8 mouse cellular contexts compared by ENCODE assay signal in the genomic region with DNA sequence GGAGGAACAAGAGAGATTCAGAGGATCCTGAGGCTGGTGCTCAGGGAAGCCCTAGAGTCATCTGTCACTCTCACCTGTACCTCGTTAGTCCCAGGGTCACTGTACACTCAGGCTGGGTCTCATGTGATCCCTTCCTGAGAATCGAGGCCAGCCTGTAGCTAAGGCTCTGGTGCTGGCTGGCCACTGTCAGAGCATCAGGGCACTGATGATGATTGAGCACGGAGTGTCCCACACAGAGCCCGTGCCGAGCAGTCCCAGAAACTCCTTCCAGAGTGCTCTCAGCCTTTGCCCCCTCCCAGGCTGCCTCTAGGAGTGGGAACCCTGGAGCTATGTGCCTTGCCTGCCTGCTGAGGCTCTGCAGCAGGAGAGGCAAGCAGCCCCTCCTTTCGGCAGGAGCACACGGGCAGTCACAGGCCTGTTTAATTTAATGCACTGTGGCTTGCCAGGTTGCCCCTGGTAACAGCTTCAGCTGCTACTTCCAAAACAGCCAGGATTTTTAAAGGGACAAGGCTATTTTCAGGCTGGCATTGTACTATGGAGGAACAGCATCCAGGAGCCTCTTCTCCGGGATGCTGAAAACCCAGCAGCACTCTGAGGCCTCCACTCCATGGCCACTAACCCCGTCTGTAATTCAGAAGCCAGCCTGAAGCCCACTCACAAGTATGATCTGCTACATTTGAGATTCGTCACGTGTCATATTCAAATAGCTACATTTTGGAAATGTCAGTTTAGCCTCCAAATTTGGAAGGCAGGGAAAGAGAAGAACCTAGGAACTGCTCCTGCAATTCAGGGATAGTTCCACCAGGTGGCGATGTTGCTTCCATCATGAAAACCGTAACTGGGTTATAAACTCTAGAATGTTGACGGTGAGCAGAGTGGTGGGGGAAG. TPM values are rescaled to one million over a fixed set of nuclear protein-coding genes. Genes with fewer than 3 reads are reported as not detected.
DNase-seq lines count a peak whose midpoint lies in the region; ATAC-seq and TF ChIP-seq lines count a peak whose summit lies in the region.

No protein-coding gene starts in this region.

- ATAC-seq in limb, embryonic 11.5 days (ENCODE audit: insufficient number of reproducible peaks, low FRiP score, low TSS enrichment, low read depth) = peak; percentile 31; the same call in 1 of the 2 replicates
- 0 out of 2 replicates have a peak, but pooled peaks have one; percentile 38 for ATAC-seq in neural tube, embryonic 11.5 days (ENCODE audit: insufficient read depth, low FRiP score, low TSS enrichment)

- peak overlapping the region; percentile 17 for H3K4me3 ChIP-seq in cerebellum, adult 2 months (replicated peaks; ENCODE audit: insufficient read depth, low read depth, low read length)
- no peak overlapping the region for H3K4me3 ChIP-seq in kidney, adult 2 months (ENCODE audit: insufficient read depth, low read depth, low read length)
- H3K4me3 ChIP-seq in limb, embryonic 11.5 days (ENCODE audit: low read depth, low read length) = no peak overlapping the region
- H3K4me3 ChIP-seq in neural tube, embryonic 11.5 days (ENCODE audit: low read depth, low read length) = no peak overlapping the region

- peak; percentile 71 for DNase-seq in urinary bladder, postnatal 14 days (ENCODE audit: low spot score)
- DNase-seq in urinary bladder, postnatal 4 days (ENCODE audit: low spot score in 2 of 2) = no peak
- DNase-seq in cerebellum, adult 2 months = peak; percentile 77 to 85
- DNase-seq in forelimb bud, embryonic 11.5 days (ENCODE audit: low read depth, low spot score) = peak; percentile 74
- peak; percentile 68 for DNase-seq in kidney, adult 2 months
- peak; percentile 78 for DNase-seq in limb, embryonic 11.5 days (ENCODE audit: low spot score)
- DNase-seq in neural tube, embryonic 11.5 days (ENCODE audit: low spot score) = peak; percentile 61
- peak; percentile 20 to 58 for DNase-seq in thymus, postnatal 10 days (ENCODE audit: low spot score in 2 of 2)

- H3K9me3 ChIP-seq in limb, embryonic 11.5 days (ENCODE audit: control insufficient read depth, low read length) = no peaks in the 10 kb centered on the region
- no peaks in the 10 kb centered on the region for H3K9me3 ChIP-seq in neural tube, embryonic 11.5 days (ENCODE audit: control insufficient read depth, low read length)

- H3K36me3 ChIP-seq in kidney, adult 2 months (ENCODE audit: control insufficient read depth, insufficient read depth, low read length) = no peaks in the 10 kb centered on the region
- no peaks in the 10 kb centered on the region for H3K36me3 ChIP-seq in limb, embryonic 11.5 days (ENCODE audit: control insufficient read depth, insufficient read depth, low read length)
- no peaks in the 10 kb centered on the region for H3K36me3 ChIP-seq in neural tube, embryonic 11.5 days (ENCODE audit: control insufficient read depth, insufficient read depth, low read length)

- H3K4me1 ChIP-seq in cerebellum, adult 2 months (ENCODE audit: control insufficient read depth, insufficient read depth, low read length) = peaks cover 6% of the 10 kb centered on the region
- H3K4me1 ChIP-seq in kidney, adult 2 months (ENCODE audit: control insufficient read depth, insufficient read depth, low read length) = peaks cover 30% of the 10 kb centered on the region
- H3K4me1 ChIP-seq in limb, embryonic 11.5 days (ENCODE audit: control insufficient read depth, insufficient read depth, low read length) = peaks cover 18% of the 10 kb centered on the region; the same call in 1 of the 2 replicates
- no peaks in the 10 kb centered on the region for H3K4me1 ChIP-seq in neural tube, embryonic 11.5 days (ENCODE audit: control insufficient read depth, insufficient read depth, low read length)

- TF ChIP-seq CTCF in cerebellum, adult 2 months (IDR thresholded peaks at IDR 0.05; ENCODE audit: borderline replicate concordance, insufficient read depth, low read depth, low read length) = peak; percentile 60; the same call in 1 of the 2 replicates
- peak; percentile 52 for TF ChIP-seq CTCF in kidney, adult 2 months (conservative IDR thresholded peaks at IDR 0.05; ENCODE audit: insufficient read depth, insufficient read length, low read depth, low read length)

- peak overlapping the region; percentile 1; the same call in 1 of the 2 replicates for H3K4me2 ChIP-seq in limb, embryonic 11.5 days (ENCODE audit: low read depth, severe bottlenecking)
- H3K4me2 ChIP-seq in neural tube, embryonic 11.5 days (ENCODE audit: low read depth) = no peak overlapping the region

- no peaks in the 10 kb centered on the region for H3K27me3 ChIP-seq in cerebellum, adult 2 months (ENCODE audit: control insufficient read depth, insufficient read depth, low read length)
- no peaks in the 10 kb centered on the region for H3K27me3 ChIP-seq in kidney, adult 2 months (replicated peaks; ENCODE audit: control insufficient read depth, insufficient read depth, low read length)
- H3K27me3 ChIP-seq in limb, embryonic 11.5 days (ENCODE audit: control insufficient read depth, insufficient read depth, low read length) = no peaks in the 10 kb centered on the region
- H3K27me3 ChIP-seq in neural tube, embryonic 11.5 days (ENCODE audit: control insufficient read depth, insufficient read depth, low read length) = no peaks in the 10 kb centered on the region

- H3K27ac ChIP-seq in cerebellum, adult 2 months (ENCODE audit: insufficient read depth, low read length) = peak overlapping the region; percentile 26
- H3K27ac ChIP-seq in kidney, adult 2 months (ENCODE audit: insufficient read depth, low read depth, low read length) = no peak overlapping the region
- H3K27ac ChIP-seq in limb, embryonic 11.5 days (replicated peaks; ENCODE audit: low read depth, low read length) = no peak overlapping the region
- no peak overlapping the region for H3K27ac ChIP-seq in neural tube, embryonic 11.5 days (ENCODE audit: low read depth, low read length)

- TF ChIP-seq POLR2A in cerebellum, adult 2 months (IDR thresholded peaks at IDR 0.05; ENCODE audit: borderline replicate concordance, insufficient read depth, low read length) = no peak
- no peak for TF ChIP-seq POLR2A in kidney, adult 2 months (IDR thresholded peaks at IDR 0.05; ENCODE audit: low read depth, low read length)

- no peak overlapping the region for H3K9ac ChIP-seq in limb, embryonic 11.5 days (ENCODE audit: low read length)
- H3K9ac ChIP-seq in neural tube, embryonic 11.5 days (ENCODE audit: low read length) = no peak overlapping the region

- 5% methylated on average over 14 of the region's 14 CpGs for WGBS in cerebellum, adult 2 months
- WGBS in kidney, adult 2 months = 17% methylated on average over 14 of the region's 14 CpGs
- 19% methylated on average over 14 of the region's 14 CpGs for WGBS in limb, embryonic 11.5 days
- 29% methylated on average over 14 of the region's 14 CpGs for WGBS in neural tube, embryonic 11.5 days

RNA-seq across cellular contexts. Expression of gene Ttc22, which starts 8.3 kb away (rescaled TPM):
- 0.26 and 0.74 TPM in 2 replicates for polyA plus RNA-seq in cerebellum, adult 2 months (2012; rRNA removed)
- 4.6 and 6.1 TPM in 2 replicates for polyA plus RNA-seq in kidney, adult 2 months (2012; rRNA removed)
- polyA plus RNA-seq in limb, embryonic 11.5 days (2014; fragmentation: Nextera tagmentation; extraction: Ambion mirVana) = 0.07 and 0.24 TPM in 2 replicates
- 0.36 and 0.39 TPM in 2 replicates for polyA plus RNA-seq in neural tube, embryonic 11.5 days (2014; fragmentation: Nextera tagmentation; extraction: Ambion mirVana)

RNA-seq across cellular contexts. Expression of gene Lexm, which starts 13.5 kb away (rescaled TPM):
- 0.08 and 0.15 TPM in 2 replicates for polyA plus RNA-seq in cerebellum, adult 2 months (2012; rRNA removed)
- not detected in 2 replicates for polyA plus RNA-seq in kidney, adult 2 months (2012; rRNA removed)
- polyA plus RNA-seq in limb, embryonic 11.5 days (2014; fragmentation: Nextera tagmentation; extraction: Ambion mirVana) = 0.33 TPM in 1 of 2 replicates, not detected in the other
- polyA plus RNA-seq in neural tube, embryonic 11.5 days (2014; fragmentation: Nextera tagmentation; extraction: Ambion mirVana) = 0.20 and 0.27 TPM in 2 replicates

RNA-seq across cellular contexts. Expression of gene Pars2, which starts 20.3 kb away (rescaled TPM):
- polyA plus RNA-seq in cerebellum, adult 2 months (2012; rRNA removed) = 7.7 and 9.3 TPM in 2 replicates
- 9.6 and 10.6 TPM in 2 replicates for polyA plus RNA-seq in kidney, adult 2 months (2012; rRNA removed)
- polyA plus RNA-seq in limb, embryonic 11.5 days (2014; fragmentation: Nextera tagmentation; extraction: Ambion mirVana) = 14.3 and 17.1 TPM in 2 replicates
- polyA plus RNA-seq in neural tube, embryonic 11.5 days (2014; fragmentation: Nextera tagmentation; extraction: Ambion mirVana) = 11.5 and 12.5 TPM in 2 replicates

RNA-seq across cellular contexts. Expression of gene Ttc4, which starts 48.2 kb away (rescaled TPM):
- 127 and 137 TPM in 2 replicates for polyA plus RNA-seq in cerebellum, adult 2 months (2012; rRNA removed)
- polyA plus RNA-seq in kidney, adult 2 months (2012; rRNA removed) = 41.3 and 50.4 TPM in 2 replicates
- 101 and 111 TPM in 2 replicates for polyA plus RNA-seq in limb, embryonic 11.5 days (2014; fragmentation: Nextera tagmentation; extraction: Ambion mirVana)
- polyA plus RNA-seq in neural tube, embryonic 11.5 days (2014; fragmentation: Nextera tagmentation; extraction: Ambion mirVana) = 96.0 and 114 TPM in 2 replicates

Comparison
In these comparisons a context has a peak if more than half of its experiments do, and no peak if none do; other contexts are left out.
1. DNase-seq: peak in urinary bladder, postnatal 14 days (single experiment), cerebellum, adult 2 months (2 of 2), forelimb bud, embryonic 11.5 days (single experiment), kidney, adult 2 months (single experiment), limb, embryonic 11.5 days (single experiment), neural tube, embryonic 11.5 days (single experiment) and thymus, postnatal 10 days (2 of 2); none in urinary bladder, postnatal 4 days (0 of 2).